8 mouse cellular contexts compared by ENCODE assay signal in genomic region chr5:149183122-149183521, GRCm38 (mm10). TPM values are rescaled to one million over a fixed set of nuclear protein-coding genes. Genes with fewer than 3 reads are reported as not detected.
DNase-seq lines count a peak whose midpoint lies in the region; ATAC-seq and TF ChIP-seq lines count a peak whose summit lies in the region.

No protein-coding gene starts in this region.

- TF ChIP-seq POLR2A in MEL (IDR thresholded peaks at IDR 0.05; ENCODE audit: control insufficient read depth in 1 of 2, insufficient read depth in 1 of 2, low read depth in 1 of 2, low read length in 2 of 2, poor library complexity in 1 of 2) = no peak

- H3K79me2 ChIP-seq in MEL (ENCODE audit: control insufficient read depth, insufficient read depth, low read length, poor library complexity) = peaks cover 38% of the 10 kb centered on the region

- no peak for TF ChIP-seq CTCF in MEL (IDR thresholded peaks at IDR 0.05 in 2 of 3, conservative IDR thresholded peaks at IDR 0.05 in 1 of 3; ENCODE audit: control insufficient read depth in 1 of 3, insufficient read depth in 1 of 3, low read depth in 2 of 3, low read length in 3 of 3, poor library complexity in 1 of 3, severe bottlenecking in 1 of 3)

- no peaks in the 10 kb centered on the region for H3K36me3 ChIP-seq in heart, embryonic 15.5 days
- peaks cover 14 to 52% of the 10 kb centered on the region in 2 experiments for H3K36me3 ChIP-seq in MEL (ENCODE audit: control insufficient read depth in 1 of 2, insufficient read depth in 2 of 2, low read length in 2 of 2)
- 0 out of 2 replicates have a peak, but pooled peaks cover 2% of the 10 kb centered on the region for H3K36me3 ChIP-seq in hindbrain, embryonic 13.5 days
- H3K36me3 ChIP-seq in midbrain, embryonic 11.5 days (ENCODE audit: control insufficient read depth, insufficient read depth, low read length) = no peaks in the 10 kb centered on the region

- no peak for TF ChIP-seq EP300 in MEL (IDR thresholded peaks at IDR 0.05; ENCODE audit: low read depth in 1 of 2, low read length in 2 of 2)

- H3K4me2 ChIP-seq in heart, embryonic 15.5 days = peak overlapping the region; percentile 71
- peak overlapping the region; percentile 54 for H3K4me2 ChIP-seq in hindbrain, embryonic 13.5 days
- H3K4me2 ChIP-seq in midbrain, embryonic 11.5 days = peak overlapping the region; percentile 70

- no peaks in the 10 kb centered on the region for H3K9me3 ChIP-seq in heart, embryonic 15.5 days (replicated peaks)
- no peaks in the 10 kb centered on the region for H3K9me3 ChIP-seq in MEL (replicated peaks; ENCODE audit: insufficient read depth, low read length)
- H3K9me3 ChIP-seq in hindbrain, embryonic 13.5 days = no peaks in the 10 kb centered on the region
- H3K9me3 ChIP-seq in midbrain, embryonic 11.5 days (ENCODE audit: control insufficient read depth, low read length) = no peaks in the 10 kb centered on the region

- DNase-seq in heart, postnatal 14 days = no peak
- DNase-seq in MEL (ENCODE audit: low read depth, low spot score) = peak; percentile 56
- peak; percentile 12 for DNase-seq in midbrain, embryonic 11.5 days (ENCODE audit: low spot score, missing footprints)
- DNase-seq in testis, postnatal 14 days (ENCODE audit: low spot score) = no peak
- DNase-seq in cerebellum, postnatal 10 days = no peak
- no peak for DNase-seq in right cerebral cortex, postnatal 10 days (ENCODE audit: low spot score in 2 of 2)

- intact Hi-C loops in heart, postnatal 14 days (cut with DNase I) = loop anchor here (10.0 kb wide), 1 partner anchor 258 kb away; the partner anchor contains the start of gene Katnal1

- no peak; the same call in 1 of the 2 replicates for TF ChIP-seq RAD21 in MEL (IDR thresholded peaks at IDR 0.05; ENCODE audit: low read depth, low read length)

- peak overlapping the region; percentile 89 for H3K4me3 ChIP-seq in heart, embryonic 15.5 days
- peak overlapping the region; percentile 65 to 80 for H3K4me3 ChIP-seq in MEL (ENCODE audit: control insufficient read depth in 1 of 2, insufficient read depth in 1 of 2, low read depth in 2 of 2, low read length in 2 of 2)
- peak overlapping the region; percentile 59 for H3K4me3 ChIP-seq in hindbrain, embryonic 13.5 days
- H3K4me3 ChIP-seq in midbrain, embryonic 11.5 days (ENCODE audit: low read depth, low read length) = peak overlapping the region; percentile 58

- H3K9ac ChIP-seq in heart, embryonic 15.5 days = peak overlapping the region; percentile 89; the same call in 1 of the 2 replicates
- H3K9ac ChIP-seq in MEL (ENCODE audit: control insufficient read depth, low read depth, low read length, poor library complexity, severe bottlenecking) = peak overlapping the region; percentile 89
- H3K9ac ChIP-seq in hindbrain, embryonic 13.5 days = peak overlapping the region; percentile 78; the same call in 1 of the 2 replicates
- peak overlapping the region; percentile 88; the same call in 1 of the 2 replicates for H3K9ac ChIP-seq in midbrain, embryonic 11.5 days (ENCODE audit: low read length)

- WGBS in heart, embryonic 15.5 days = 27% methylated on average over 1 of the region's 1 CpGs
- WGBS in hindbrain, embryonic 13.5 days = 58% methylated on average over 1 of the region's 1 CpGs
- WGBS in midbrain, embryonic 11.5 days = 58% methylated on average over 1 of the region's 1 CpGs

- H3K4me1 ChIP-seq in heart, embryonic 15.5 days (replicated peaks) = peaks cover 17% of the 10 kb centered on the region
- H3K4me1 ChIP-seq in MEL (ENCODE audit: control insufficient read depth in 1 of 2, insufficient read depth in 2 of 2, low read length in 2 of 2) = peaks cover 19 to 28% of the 10 kb centered on the region in 2 experiments
- H3K4me1 ChIP-seq in hindbrain, embryonic 13.5 days (replicated peaks) = peaks cover 26% of the 10 kb centered on the region
- peaks cover 9% of the 10 kb centered on the region; the same call in 1 of the 2 replicates for H3K4me1 ChIP-seq in midbrain, embryonic 11.5 days (ENCODE audit: control insufficient read depth, insufficient read depth, low read length)

- H3K27ac ChIP-seq in heart, embryonic 15.5 days = peak overlapping the region; percentile 99
- H3K27ac ChIP-seq in MEL (ENCODE audit: control insufficient read depth, low read depth, low read length) = peak overlapping the region; percentile 94
- H3K27ac ChIP-seq in hindbrain, embryonic 13.5 days = peak overlapping the region; percentile 94; the same call in 1 of the 2 replicates
- H3K27ac ChIP-seq in midbrain, embryonic 11.5 days (ENCODE audit: low read depth, low read length) = peak overlapping the region; percentile 95; the same call in 1 of the 2 replicates

- no peaks in the 10 kb centered on the region for H3K27me3 ChIP-seq in heart, embryonic 15.5 days
- no peaks in the 10 kb centered on the region for H3K27me3 ChIP-seq in MEL (ENCODE audit: control insufficient read depth in 1 of 2, insufficient read depth in 2 of 2, low read length in 2 of 2)
- no peaks in the 10 kb centered on the region for H3K27me3 ChIP-seq in hindbrain, embryonic 13.5 days
- no peaks in the 10 kb centered on the region for H3K27me3 ChIP-seq in midbrain, embryonic 11.5 days (ENCODE audit: control insufficient read depth, insufficient read depth, low read length)

- ATAC-seq in heart, embryonic 15.5 days (replicated peaks; ENCODE audit: insufficient number of reproducible peaks, insufficient read depth, low FRiP score, low read depth) = no peak
- no peak for ATAC-seq in hindbrain, embryonic 13.5 days (ENCODE audit: low FRiP score)
- no peak for ATAC-seq in midbrain, embryonic 11.5 days (ENCODE audit: low FRiP score)

TF ChIP-seq in MEL, 35 proteins besides CTCF, POLR2A, EP300 and RAD21:
- TF ChIP-seq USF1 (IDR thresholded peaks at IDR 0.05; ENCODE audit: low read depth, low read length) (no peak), ZNF384 (IDR thresholded peaks at IDR 0.05; ENCODE audit: low read depth, low read length) (no peak), ZKSCAN1 (IDR thresholded peaks at IDR 0.05; ENCODE audit: low read depth, low read length) (no peak), POLR2AphosphoS5 (IDR thresholded peaks at IDR 0.05; ENCODE audit: borderline replicate concordance, low read depth, low read length) (no peak), MAZ (IDR thresholded peaks at IDR 0.05; ENCODE audit: low read depth, low read length) (peak; percentile 59; the same call in 1 of the 2 replicates)

RNA-seq across cellular contexts. Expression of gene Uspl1, which starts 1.0 kb away (rescaled TPM):
- 24.5 and 27.7 TPM in 2 replicates for polyA plus RNA-seq in heart, embryonic 15.5 days (2015; fragmentation: Nextera tagmentation; extraction: Ambion mirVana)
- total RNA-seq in heart, postnatal 14 days (2021) = 10 to 100 TPM; 17.6 to 19.6 TPM
- total RNA-seq in MEL (2012; rRNA removed) = 84.2 and 94.4 TPM in 2 replicates
- polyA plus RNA-seq in MEL (2012; ENCODE audit: insufficient read depth in 1 of 2, insufficient read length in 2 of 2, low read depth in 1 of 2, low replicate concordance in 2 of 2, missing spikeins in 1 of 2) = 100 to 1,000 TPM in 1 of 2 experiments, 10 to 100 TPM in 1; 68.5 to 179 TPM
- polyA plus RNA-seq in hindbrain, embryonic 13.5 days (2015; fragmentation: Nextera tagmentation; extraction: Ambion mirVana) = 54.6 and 58.6 TPM in 2 replicates
- 81.3 and 83.3 TPM in 2 replicates for polyA plus RNA-seq in midbrain, embryonic 11.5 days (2014; fragmentation: Nextera tagmentation; extraction: Ambion mirVana)

RNA-seq across cellular contexts. Expression of gene Hmgb1, which starts 1.2 kb away (rescaled TPM):
- 647 and 683 TPM in 2 replicates for polyA plus RNA-seq in heart, embryonic 15.5 days (2015; fragmentation: Nextera tagmentation; extraction: Ambion mirVana)
- total RNA-seq in heart, postnatal 14 days (2021) = 100 to 1,000 TPM; 119 to 130 TPM
- total RNA-seq in MEL (2012; rRNA removed) = 678 and 686 TPM in 2 replicates
- polyA plus RNA-seq in MEL (2012; ENCODE audit: insufficient read depth in 1 of 2, insufficient read length in 2 of 2, low read depth in 1 of 2, low replicate concordance in 2 of 2, missing spikeins in 1 of 2) = 100 to 1,000 TPM in 1 of 2 experiments, not detected in 1; 600 TPM
- polyA plus RNA-seq in hindbrain, embryonic 13.5 days (2015; fragmentation: Nextera tagmentation; extraction: Ambion mirVana) = 984 and 1,014 TPM in 2 replicates
- polyA plus RNA-seq in midbrain, embryonic 11.5 days (2014; fragmentation: Nextera tagmentation; extraction: Ambion mirVana) = 1,896 and 1,979 TPM in 2 replicates

Comparison
In these comparisons a context has a peak if more than half of its experiments do, and no peak if none do; other contexts are left out.
1. DNase-seq: peak in MEL (single experiment) and midbrain, embryonic 11.5 days (single experiment); none in heart, postnatal 14 days (0 of 2), testis, postnatal 14 days (single experiment), cerebellum, postnatal 10 days (0 of 2) and right cerebral cortex, postnatal 10 days (0 of 2).
2. Peak in every context shown above with its lines, with median percentiles within 50 percentile points of each other: H3K27ac ChIP-seq, H3K4me2 ChIP-seq, H3K4me3 ChIP-seq and H3K9ac ChIP-seq.